In the genomic region with DNA sequence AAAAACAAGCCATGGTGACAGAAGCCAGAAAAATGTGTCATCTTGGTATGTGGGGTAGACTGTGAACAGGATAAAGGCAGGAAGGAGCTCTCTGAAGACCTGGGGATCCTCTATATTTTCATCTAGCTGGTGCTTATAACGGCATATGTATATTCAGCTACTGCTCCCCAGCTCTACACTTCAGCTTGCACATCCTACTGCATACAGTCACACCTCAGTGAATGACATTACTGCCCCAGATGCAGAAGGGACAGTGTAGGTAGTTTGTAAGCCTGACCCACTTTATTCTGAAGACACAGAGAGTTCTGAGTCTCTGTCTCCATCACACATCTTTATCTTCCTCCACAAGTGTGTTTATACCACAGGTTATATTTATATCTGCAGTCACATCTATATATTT, we compare ENCODE assay signal across 22 mouse cellular contexts.
DNase-seq lines count a peak whose midpoint lies in the region; ATAC-seq lines count a peak whose summit lies in the region.
"Had no signal": no experiment of that assay in that cellular context is flagged by ENCODE, and none has a peak within 500 bp of the region (broad histone marks: within the 10 kb centered on the region; RNA-seq: fewer than 3 reads in every experiment).

No protein-coding gene starts in this region.

- no peak for ATAC-seq in activated CD4-positive, CD25-positive, alpha-beta regulatory T cell, adult 4 months
- ATAC-seq: forebrain, embryonic 14.5 days; intestine, embryonic 16.5 days; liver, embryonic 12.5 days; liver, postnatal 0 days; midbrain, embryonic 16.5 days had no signal

- DNase-seq in right cerebral cortex, adult 2 months (ENCODE audit: low spot score in 2 of 2), result peak; percentile 37 to 42
- no peak for DNase-seq in right cerebral cortex, postnatal 10 days (ENCODE audit: low spot score in 2 of 2)
- peak; percentile 29 to 68 for DNase-seq in frontal cortex, postnatal 36 days (ENCODE audit: low spot score in 2 of 2)
- DNase-seq in left cerebral cortex, postnatal 25 days (ENCODE audit: low spot score in 2 of 2), result peak; percentile 24 to 90
- no peak for DNase-seq in adipocyte (ENCODE audit: low spot score)
- DNase-seq: adrenal gland, adult 8-10 months; B cell, adult 2 months; cerebellum, adult 11 months; cerebellum, adult 9-10 months; cerebellum, postnatal 36 days; embryo, embryonic 11 days; gastrocnemius, postnatal 10 days; heart, postnatal 36 days; kidney, adult 8-10 months; layer of hippocampus, adult 9-11 months; liver, postnatal 0 days; lung, postnatal 36 days had no signal

- intact Hi-C loops in left cerebral cortex, postnatal 25 days (cut with DNase I), result loop anchor here (1.0 to 10.0 kb wide), 10 partner anchors 100 to 465 kb away; partner anchors contain the start of gene Nrn1

Comparison
In these comparisons a context has a peak if more than half of its experiments do, and no peak if none do; other contexts are left out.
1. DNase-seq: peak in right cerebral cortex, adult 2 months (2 of 2), frontal cortex, postnatal 36 days (2 of 2) and left cerebral cortex, postnatal 25 days (2 of 2); none in right cerebral cortex, postnatal 10 days (0 of 2) and adipocyte (single experiment).